Mouse (Mus musculus) c-Kit-positive CD71-positive TER-119-positive erythroid progenitor cells, embryonic 14.5 days (primary cell): ENCODE data around the gene Rmnd5a.

Experiments
- DNase-seq: peaks from one replicate; pipeline ENCODE4 v3.0.0-alpha.2; 2013; ENCODE audit warnings: low spot score

Rmnd5a gene

GRCm38 (mm10) chr6:71371085-71371605, 69.3 kb downstream of the Rmnd5a start:
- no peak for DNase-seq

GRCm38 (mm10) chr6:71369416-71369815, 71.0 kb downstream of the Rmnd5a start:
- DNase-seq: no peak

- DNase-seq: no peak
Observed at GRCm38 (mm10) chr6:71363995-71364394, 76.4 kb downstream of the Rmnd5a start.

- DNase-seq: no peak
Observed at GRCm38 (mm10) chr6:71361156-71361670, 79.2 kb downstream of the Rmnd5a start.

GRCm38 (mm10) chr6:71360751-71361150, 79.7 kb downstream of the Rmnd5a start:
- DNase-seq: no peak

- no peak for DNase-seq
Observed at GRCm38 (mm10) chr6:71360221-71360620, 80.2 kb downstream of the Rmnd5a start.

GRCm38 (mm10) chr6:71357493-71357892, 82.9 kb downstream of the Rmnd5a start:
- DNase-seq: no peak

- no peak for DNase-seq
Observed at GRCm38 (mm10) chr6:71353722-71354121, 86.7 kb downstream of the Rmnd5a start.

GRCm38 (mm10) chr6:71352866-71353427, 87.5 kb downstream of the Rmnd5a start:
- no peak for DNase-seq

- DNase-seq: no peak
Observed at GRCm38 (mm10) chr6:71352201-71352600, 88.2 kb downstream of the Rmnd5a start.

- DNase-seq: no peak
Observed at GRCm38 (mm10) chr6:71351201-71351600, 89.2 kb downstream of the Rmnd5a start.

GRCm38 (mm10) chr6:71348006-71348405, 92.4 kb downstream of the Rmnd5a start:
- DNase-seq: no peak

GRCm38 (mm10) chr6:71341179-71341578, 99.3 kb downstream of the Rmnd5a start:
- no peak for DNase-seq

GRCm38 (mm10) chr6:71339351-71339750, 101.1 kb downstream of the Rmnd5a start:
- no peak for DNase-seq

- DNase-seq: no peak
Observed at GRCm38 (mm10) chr6:71338941-71339340, 101.5 kb downstream of the Rmnd5a start.
